Mouse (Mus musculus): ENCODE data around the gene Vmn1r234. TPM values are rescaled to one million over a fixed set of nuclear protein-coding genes. Genes with fewer than 3 reads are reported as not detected.
"Not testable (repeated sequence)": the region's sequence is repeated elsewhere in the genome, so short reads cannot be mapped to it uniquely, and the experiment has no call there.

Gene Vmn1r234
- polyA plus RNA-seq (2014; fragmentation: Nextera tagmentation; extraction: Ambion mirVana), result not detected in 2 replicates

DNA sequence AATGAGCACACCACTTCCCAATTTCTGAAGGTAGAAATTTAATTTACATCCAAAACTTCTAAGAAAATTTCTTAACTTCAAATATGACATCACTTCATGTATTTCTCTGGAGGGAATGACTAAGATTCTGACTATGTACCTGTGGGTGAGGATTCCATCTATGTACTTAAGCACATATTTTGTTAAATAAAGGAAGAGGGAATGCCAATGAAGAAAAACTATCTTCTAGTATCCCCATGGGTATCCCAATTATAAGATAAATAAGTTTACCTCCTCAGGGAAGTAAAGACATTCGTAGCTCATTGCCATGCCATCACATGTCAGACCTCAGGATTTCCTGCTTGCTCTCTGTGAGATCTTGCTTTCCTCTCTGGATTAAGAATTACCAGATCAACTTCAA lies at the start of gene Vmn1r234:
Vmn1r234 (plus strand) TSS at position 301 of the 400 bp plus-strand sequence.
- Histone ChIP-seq H3K27ac (ENCODE audit: low read depth, low read length) (no peak within 1 kb of the TSS), H3K4me2 (ENCODE audit: low read length) (no peak within 1 kb of the TSS), H3K36me3 (ENCODE audit: control insufficient read depth, insufficient read depth, low read length) (no peaks in the 10 kb centered on the region), H3K9me3 (replicated peaks; ENCODE audit: control insufficient read depth, low read length) (no peaks in the 10 kb centered on the region), H3K9ac (ENCODE audit: low read length) (no peak within 1 kb of the TSS), H3K27me3 (replicated peaks; ENCODE audit: control insufficient read depth, insufficient read depth, low read length) (no peaks in the 10 kb centered on the region), H3K4me1 (ENCODE audit: control insufficient read depth, insufficient read depth, low read length) (no peaks in the 10 kb centered on the region), H3K4me3 (ENCODE audit: low read depth, low read length) (no peak within 1 kb of the TSS)
- WGBS, result 69% methylated on average over 1 of the region's 1 CpGs
- ATAC-seq (no peak), DNase-seq (ENCODE audit: low spot score) (no peak)

DNA sequence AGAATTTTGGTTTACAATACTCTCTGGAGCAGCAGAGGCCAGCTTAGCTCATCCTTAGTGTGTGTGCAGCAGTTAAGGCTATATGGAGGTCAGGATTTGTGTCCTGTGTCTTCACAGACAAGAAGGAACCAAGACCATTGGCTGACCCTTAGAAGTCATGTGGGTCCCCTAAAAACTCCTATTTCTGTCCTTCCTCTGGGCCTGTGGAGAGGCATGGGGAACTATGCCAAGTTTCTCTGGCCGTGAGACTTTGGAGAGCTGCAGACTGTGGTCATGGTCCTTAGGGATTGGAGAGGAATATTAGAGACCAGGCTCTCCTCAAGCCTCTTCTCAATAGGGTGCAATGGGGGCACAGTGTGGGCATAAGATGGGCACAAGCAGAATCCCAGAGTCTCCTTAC lies 14.8 kb upstream of the Vmn1r234 start:
- WGBS, result 89% methylated on average over 1 of the region's 1 CpGs
- H3K9ac ChIP-seq (ENCODE audit: low read length); H3K4me1 ChIP-seq (ENCODE audit: control insufficient read depth, insufficient read depth, low read length); H3K4me2 ChIP-seq (ENCODE audit: low read length); DNase-seq (ENCODE audit: low spot score); H3K4me3 ChIP-seq (ENCODE audit: low read depth, low read length); ATAC-seq; H3K27me3 ChIP-seq (replicated peaks; ENCODE audit: control insufficient read depth, insufficient read depth, low read length); H3K36me3 ChIP-seq (ENCODE audit: control insufficient read depth, insufficient read depth, low read length); H3K27ac ChIP-seq (ENCODE audit: low read depth, low read length); H3K9me3 ChIP-seq (replicated peaks; ENCODE audit: control insufficient read depth, low read length): not testable (repeated sequence)

DNA sequence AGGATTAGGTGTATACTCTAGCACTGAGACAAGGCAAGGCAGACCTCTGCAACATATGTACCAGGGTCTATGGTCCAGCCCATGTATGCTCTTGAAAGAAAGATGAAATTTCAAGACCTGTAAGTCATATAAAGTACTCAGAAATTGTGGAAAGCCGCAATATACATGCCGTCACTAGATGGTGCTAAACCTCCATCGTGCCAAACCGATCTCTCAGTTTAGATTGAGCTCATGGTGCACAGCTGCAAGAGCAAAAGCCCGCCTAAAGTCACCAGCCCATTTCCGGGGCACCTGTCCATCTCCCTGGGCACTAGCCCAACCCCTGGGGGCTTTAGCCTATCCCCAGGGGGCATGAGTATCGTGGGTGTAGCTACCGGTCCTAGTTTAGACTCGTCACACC lies 5.8 kb downstream of the Vmn1r234 start:
- Histone ChIP-seq H3K4me3 (ENCODE audit: low read depth, low read length) (no peak overlapping the region), H3K4me1 (ENCODE audit: control insufficient read depth, insufficient read depth, low read length) (no peaks in the 10 kb centered on the region), H3K27me3 (replicated peaks; ENCODE audit: control insufficient read depth, insufficient read depth, low read length) (no peaks in the 10 kb centered on the region), H3K9ac (ENCODE audit: low read length) (no peak overlapping the region), H3K9me3 (replicated peaks; ENCODE audit: control insufficient read depth, low read length) (0 out of 2 replicates have a peak, but pooled peaks cover 2% of the 10 kb centered on the region), H3K4me2 (ENCODE audit: low read length) (no peak overlapping the region), H3K27ac (ENCODE audit: low read depth, low read length) (no peak overlapping the region), H3K36me3 (ENCODE audit: control insufficient read depth, insufficient read depth, low read length) (no peaks in the 10 kb centered on the region)
- WGBS, result 30% methylated on average over 9 of the region's 9 CpGs
- DNase-seq (ENCODE audit: low spot score) (peak; percentile 35), ATAC-seq (no peak)

DNA sequence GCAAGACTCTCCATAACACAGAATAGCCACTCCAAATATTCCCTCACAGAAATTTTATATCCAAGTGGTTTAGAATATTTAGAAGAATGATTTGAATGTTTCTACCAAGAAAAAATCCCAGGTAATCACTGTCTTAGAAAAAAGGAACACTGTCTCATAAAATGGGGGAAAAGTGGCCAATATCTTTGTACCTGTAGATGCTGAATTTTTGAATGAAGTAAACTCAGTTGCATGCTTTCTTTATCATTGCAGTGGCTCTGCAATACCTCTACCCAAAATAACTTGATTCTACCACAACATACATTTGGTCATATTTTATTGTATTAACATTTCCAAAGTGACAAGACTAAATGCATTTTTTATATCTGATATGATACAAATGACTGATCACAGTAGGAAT lies 30.2 kb downstream of the Vmn1r234 start, which contains the start of gene Vmn1r235:
Vmn1r235 (plus strand) TSS at position 301 of the 400 bp plus-strand sequence.
- Histone ChIP-seq H3K27ac (ENCODE audit: low read depth, low read length) (no peak within 1 kb of the TSS), H3K4me2 (ENCODE audit: low read length) (no peak within 1 kb of the TSS), H3K36me3 (ENCODE audit: control insufficient read depth, insufficient read depth, low read length) (no peaks in the 10 kb centered on the region), H3K9me3 (replicated peaks; ENCODE audit: control insufficient read depth, low read length) (0 out of 2 replicates have a peak, but pooled peaks cover 2% of the 10 kb centered on the region), H3K27me3 (replicated peaks; ENCODE audit: control insufficient read depth, insufficient read depth, low read length) (no peaks in the 10 kb centered on the region), H3K9ac (ENCODE audit: low read length) (no peak within 1 kb of the TSS), H3K4me3 (ENCODE audit: low read depth, low read length) (no peak within 1 kb of the TSS), H3K4me1 (ENCODE audit: control insufficient read depth, insufficient read depth, low read length) (no peaks in the 10 kb centered on the region)
- no peak for ATAC-seq
- no peak for DNase-seq (ENCODE audit: low spot score)

DNA sequence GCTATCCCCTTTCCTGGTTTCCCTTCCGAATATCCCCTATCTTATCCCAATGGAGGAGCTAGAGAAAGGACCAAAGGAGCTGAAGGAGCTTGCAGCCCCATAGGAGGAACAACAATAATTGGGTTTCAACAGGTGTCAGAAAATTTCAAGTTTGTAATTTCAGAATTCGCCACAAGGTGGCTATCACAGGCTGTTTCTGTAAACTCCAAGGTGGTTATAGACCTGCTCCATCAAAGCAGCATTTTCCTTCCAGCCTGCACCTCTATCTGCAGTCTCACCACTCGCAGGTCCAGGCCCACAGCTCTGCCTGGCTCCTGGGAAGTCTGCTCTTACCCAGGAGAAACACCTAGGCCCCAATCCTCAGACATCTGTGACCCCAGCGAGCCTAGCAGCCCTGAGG lies 46.2 kb downstream of the Vmn1r234 start:
- Histone ChIP-seq H3K27me3 (replicated peaks; ENCODE audit: control insufficient read depth, insufficient read depth, low read length) (no peaks in the 10 kb centered on the region), H3K9me3 (replicated peaks; ENCODE audit: control insufficient read depth, low read length) (no peaks in the 10 kb centered on the region), H3K36me3 (ENCODE audit: control insufficient read depth, insufficient read depth, low read length) (no peaks in the 10 kb centered on the region), H3K9ac (ENCODE audit: low read length) (no peak overlapping the region), H3K27ac (ENCODE audit: low read depth, low read length) (no peak overlapping the region), H3K4me3 (ENCODE audit: low read depth, low read length) (no peak overlapping the region), H3K4me2 (ENCODE audit: low read length) (no peak overlapping the region), H3K4me1 (ENCODE audit: control insufficient read depth, insufficient read depth, low read length) (no peaks in the 10 kb centered on the region)
- peak; percentile 55 for DNase-seq (ENCODE audit: low spot score)
- ATAC-seq, result no peak; the same call in 1 of the 2 replicates
- WGBS, result 16% methylated on average over 4 of the region's 4 CpGs

DNA sequence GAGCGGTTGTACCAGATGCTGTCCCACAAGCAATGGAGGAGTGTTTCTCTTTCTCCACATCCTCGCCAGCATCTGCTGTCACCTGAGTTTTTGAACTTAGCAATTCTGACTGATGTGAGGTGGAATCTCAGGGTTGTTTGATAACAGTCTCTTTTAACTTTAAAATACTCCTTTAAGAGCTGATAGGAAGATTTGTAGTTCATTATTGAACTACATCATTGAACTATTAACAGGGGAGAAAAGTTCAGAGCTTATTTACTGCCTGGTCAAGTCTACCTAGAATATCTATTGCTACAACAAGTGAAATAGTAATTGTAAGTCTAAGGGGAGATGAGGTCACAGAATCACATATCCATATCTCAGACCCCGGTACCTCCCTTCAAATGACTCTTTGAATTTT lies 56.8 kb downstream of the Vmn1r234 start, which contains the start of gene Vmn1r236:
Vmn1r236 (plus strand) TSS at position 301 of the 400 bp plus-strand sequence.
- Histone ChIP-seq H3K4me1 (ENCODE audit: control insufficient read depth, insufficient read depth, low read length) (no peaks in the 10 kb centered on the region), H3K4me2 (ENCODE audit: low read length) (no peak within 1 kb of the TSS), H3K9ac (ENCODE audit: low read length) (no peak within 1 kb of the TSS), H3K4me3 (ENCODE audit: low read depth, low read length) (no peak within 1 kb of the TSS), H3K27ac (ENCODE audit: low read depth, low read length) (no peak within 1 kb of the TSS), H3K36me3 (ENCODE audit: control insufficient read depth, insufficient read depth, low read length) (no peaks in the 10 kb centered on the region), H3K27me3 (replicated peaks; ENCODE audit: control insufficient read depth, insufficient read depth, low read length) (no peaks in the 10 kb centered on the region), H3K9me3 (replicated peaks; ENCODE audit: control insufficient read depth, low read length) (no peaks in the 10 kb centered on the region)
- WGBS, result 77% methylated on average over 3 of the region's 3 CpGs
- ATAC-seq, result no peak
- no peak for DNase-seq (ENCODE audit: low spot score)

DNA sequence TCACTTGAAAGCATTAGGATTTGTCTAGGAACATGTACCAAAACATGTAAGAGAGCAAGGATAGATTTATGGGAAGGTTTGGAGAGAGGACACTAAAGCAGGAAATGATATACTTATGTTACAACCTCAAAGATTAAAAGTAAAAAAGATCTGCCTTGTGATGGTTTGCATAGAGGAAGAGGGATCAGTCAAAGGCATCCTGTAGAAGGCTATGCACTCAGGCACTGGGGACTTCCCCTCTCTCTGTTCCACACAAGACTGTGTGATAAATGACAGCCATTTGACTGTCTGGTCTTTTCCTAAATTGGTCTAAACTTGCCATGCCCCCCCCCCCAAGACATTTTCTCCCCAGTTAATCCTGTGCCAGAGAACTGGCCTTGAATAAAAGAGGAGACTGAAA lies 58.5 kb downstream of the Vmn1r234 start:
- H3K4me2 ChIP-seq (ENCODE audit: low read length), result no peak overlapping the region
- H3K36me3 ChIP-seq (ENCODE audit: control insufficient read depth, insufficient read depth, low read length), result no peaks in the 10 kb centered on the region
- no peaks in the 10 kb centered on the region for H3K4me1 ChIP-seq (ENCODE audit: control insufficient read depth, insufficient read depth, low read length)
- ATAC-seq, result no peak
- H3K9me3 ChIP-seq (replicated peaks; ENCODE audit: control insufficient read depth, low read length), result no peaks in the 10 kb centered on the region
- no peaks in the 10 kb centered on the region for H3K27me3 ChIP-seq (replicated peaks; ENCODE audit: control insufficient read depth, insufficient read depth, low read length)
- no peak for DNase-seq (ENCODE audit: low spot score)
- H3K9ac ChIP-seq (ENCODE audit: low read length), result no peak overlapping the region
- no peak overlapping the region for H3K4me3 ChIP-seq (ENCODE audit: low read depth, low read length)
- H3K27ac ChIP-seq (ENCODE audit: low read depth, low read length), result no peak overlapping the region

Small RNAs within 50 kb of the gene (microRNA-seq; reads per million reads assigned to microRNA genes)
- not detected for gene Gm26384

Other genes with a start within 250 kb of the Vmn1r234 start
- gene Vmn1r233, start 229.6 kb upstream of the Vmn1r234 start, polyA plus RNA-seq (2014; fragmentation: Nextera tagmentation; extraction: Ambion mirVana), result not detected in 2 replicates
- 17.6 and 23.2 TPM in 2 replicates for gene Zfp160, start 217.2 kb upstream of the Vmn1r234 start, polyA plus RNA-seq (2014; fragmentation: Nextera tagmentation; extraction: Ambion mirVana)
- gene Vmn1r235, start 30.3 kb downstream of the Vmn1r234 start, polyA plus RNA-seq (2014; fragmentation: Nextera tagmentation; extraction: Ambion mirVana), result not detected in 2 replicates
- gene Vmn1r236, start 56.9 kb downstream of the Vmn1r234 start, polyA plus RNA-seq (2014; fragmentation: Nextera tagmentation; extraction: Ambion mirVana), result not detected in 2 replicates
- gene Vmn1r237, start 85.8 kb downstream of the Vmn1r234 start, polyA plus RNA-seq (2014; fragmentation: Nextera tagmentation; extraction: Ambion mirVana), result not detected in 2 replicates
- 4.6 and 6.1 TPM in 2 replicates for gene Zfp677, start 157.7 kb downstream of the Vmn1r234 start, polyA plus RNA-seq (2014; fragmentation: Nextera tagmentation; extraction: Ambion mirVana)
- gene Zfp54, start 197.1 kb downstream of the Vmn1r234 start, polyA plus RNA-seq (2014; fragmentation: Nextera tagmentation; extraction: Ambion mirVana), result 6.0 and 7.3 TPM in 2 replicates
- 14.4 and 16.0 TPM in 2 replicates for gene Zfp51, start 224.3 kb downstream of the Vmn1r234 start, polyA plus RNA-seq (2014; fragmentation: Nextera tagmentation; extraction: Ambion mirVana)